Mouse (Mus musculus): ENCODE measurements around the gene Slc30a7.

- TF ChIP-seq CTCF (IDR thresholded peaks at IDR 0.05; ENCODE audit: low read depth, low read length) (no peak), POLR2A (IDR thresholded peaks at IDR 0.05; ENCODE audit: extremely low read depth, insufficient read depth, low read length) (no peak)
These were observed 8.9 kb upstream of the Slc30a7 start for GRCm38 (mm10) chr3:116016116-116016515.
